Mouse (Mus musculus) T-helper 2 cell (primary cell): ENCODE measurements around the gene Npff.

ENCODE experiments used
- in situ Hi-C: fragments of 300-600 bp; cut with MboI, MseI; formaldehyde crosslinking; loops from one replicate; pipeline ENCODE4 v1.15.1; 2025; ENCODE audit warnings: high pct_unique_total_duplicates

Gene Npff

DNA sequence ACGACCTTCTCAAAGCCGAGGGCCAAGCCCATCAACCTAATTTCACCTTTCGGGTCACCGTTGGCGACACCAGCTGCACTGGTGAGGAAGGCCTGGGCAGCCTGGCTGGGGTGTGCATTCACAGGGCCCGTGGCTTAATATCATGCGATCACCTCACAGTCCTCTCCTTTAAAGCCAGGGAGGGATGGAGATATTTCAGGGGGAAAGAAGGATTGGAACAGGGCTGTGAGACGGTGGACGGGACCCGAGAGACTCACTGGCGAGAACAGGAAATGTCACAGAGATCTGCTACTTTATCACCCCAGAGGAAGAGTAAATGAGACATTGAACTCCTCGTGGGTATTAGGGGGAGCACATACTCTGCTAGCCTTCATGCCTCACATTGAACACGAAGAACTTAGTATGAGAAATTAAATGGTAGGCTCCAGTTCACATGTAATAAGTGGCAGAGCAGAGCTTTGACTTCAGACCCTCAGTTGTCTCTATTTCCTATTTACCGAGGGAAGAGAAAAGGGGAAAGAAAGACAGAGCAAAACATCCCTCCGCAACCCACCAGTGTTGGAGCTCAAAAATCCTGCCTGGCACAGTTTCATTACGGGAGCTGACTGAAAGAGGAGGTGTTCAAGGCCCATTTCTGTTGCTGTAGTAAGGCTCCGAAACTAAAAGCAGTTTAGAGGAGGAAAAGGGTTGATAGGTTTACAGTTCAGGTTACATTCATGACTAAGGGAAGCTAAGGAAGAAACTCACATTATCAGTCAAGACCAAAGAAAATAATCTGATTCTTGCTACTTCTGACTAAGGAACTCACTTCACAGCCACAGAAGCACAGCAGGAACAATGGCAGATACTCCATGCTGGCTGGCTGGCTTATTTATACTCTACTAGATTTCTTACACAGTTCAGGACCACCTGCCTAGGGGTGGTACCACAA, 5.3 kb downstream of the Npff start:
- in situ Hi-C loops: loop anchor here (10.0 kb wide), 1 partner anchor 1255 kb away; no protein-coding TSS in a partner anchor

DNA sequence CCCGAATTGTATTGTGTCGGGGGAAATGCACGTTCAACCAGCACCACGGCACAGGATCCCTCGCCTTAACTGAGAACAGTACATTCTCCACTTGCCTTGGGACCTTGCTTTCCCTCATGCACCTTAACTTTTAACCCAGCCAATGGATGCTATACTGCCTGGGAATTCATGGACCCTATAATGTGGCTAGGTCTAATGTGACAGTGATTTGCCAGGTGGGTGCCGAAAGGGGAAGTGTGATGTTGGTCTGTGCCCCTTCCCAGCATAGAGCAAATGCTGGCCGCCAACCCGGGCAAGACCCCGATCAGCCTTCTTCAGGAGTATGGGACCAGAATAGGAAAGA, 5.9 kb downstream of the Npff start:
- in situ Hi-C loops: loop anchor here (10.0 kb wide), 1 partner anchor 1254 kb away; no protein-coding TSS in a partner anchor

DNA sequence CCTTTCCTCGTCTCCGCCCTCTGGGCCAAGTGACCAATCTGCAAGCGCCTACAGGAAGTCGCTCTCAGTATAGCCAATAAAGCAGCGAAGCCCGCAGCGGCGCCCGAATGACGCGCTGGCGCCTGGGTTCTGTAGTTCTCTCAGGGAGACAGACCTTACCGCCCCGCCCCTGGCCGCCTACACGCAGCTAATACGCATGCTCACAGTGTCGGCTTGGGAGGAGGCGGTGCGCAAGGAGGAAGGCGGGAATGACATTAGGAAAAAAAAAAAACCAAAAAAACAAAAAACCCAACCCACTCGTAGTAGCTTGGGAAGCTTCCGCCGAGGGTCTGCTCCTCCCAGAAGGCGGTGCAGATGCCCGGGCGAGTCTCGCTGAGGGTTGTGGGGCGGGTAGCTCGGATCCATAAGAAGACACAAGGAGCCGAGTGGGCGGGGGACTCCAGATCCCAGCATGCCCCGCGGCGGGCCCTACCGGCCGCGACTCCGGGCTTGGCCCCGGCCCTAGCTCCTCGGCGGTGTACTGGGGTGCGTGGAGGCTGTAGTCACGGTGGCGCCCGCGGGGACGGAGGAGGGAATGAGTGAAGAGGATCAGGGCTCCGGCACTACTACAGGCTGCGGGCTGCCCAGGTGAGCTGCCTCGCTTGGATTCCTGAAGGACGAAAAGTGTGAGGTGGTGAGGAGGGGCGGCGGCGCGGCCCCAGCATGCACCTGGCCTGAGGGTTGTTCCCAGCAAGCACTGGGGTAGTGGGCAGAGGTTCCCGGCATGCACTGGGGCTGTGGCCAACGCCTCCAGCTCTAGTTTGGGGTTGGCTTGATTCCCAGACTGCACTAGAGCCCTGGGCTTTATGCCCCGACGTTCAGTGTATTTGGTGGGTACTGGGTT, 6.5 kb downstream of the Npff start, which contains the start of gene Tarbp2:
Gene Tarbp2, plus strand, starts transcription at position 217 of the 883 bp plus-strand sequence.
- in situ Hi-C loops: loop anchor here (10.0 kb wide), 1 partner anchor 1253 kb away; no protein-coding TSS in a partner anchor

DNA sequence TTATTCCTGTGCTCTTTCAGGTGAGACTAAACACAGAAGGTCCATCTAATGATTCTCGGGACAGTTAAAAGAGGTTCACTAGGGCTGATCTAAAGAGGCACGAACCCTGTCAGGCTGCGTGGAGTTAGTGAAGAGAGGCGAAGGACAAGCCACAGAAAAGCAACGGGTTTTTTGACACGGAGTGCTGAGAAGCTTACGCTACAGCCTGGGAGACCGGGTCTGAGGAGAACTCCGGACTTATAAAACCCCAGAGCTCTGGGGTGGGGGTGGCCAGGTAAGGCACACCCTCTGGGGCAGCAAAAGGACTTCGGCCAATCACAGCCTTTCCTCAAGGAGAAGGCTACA, 7.1 kb downstream of the Npff start:
- in situ Hi-C loops: loop anchor here (10.0 kb wide), 1 partner anchor 1253 kb away; no protein-coding TSS in a partner anchor

DNA sequence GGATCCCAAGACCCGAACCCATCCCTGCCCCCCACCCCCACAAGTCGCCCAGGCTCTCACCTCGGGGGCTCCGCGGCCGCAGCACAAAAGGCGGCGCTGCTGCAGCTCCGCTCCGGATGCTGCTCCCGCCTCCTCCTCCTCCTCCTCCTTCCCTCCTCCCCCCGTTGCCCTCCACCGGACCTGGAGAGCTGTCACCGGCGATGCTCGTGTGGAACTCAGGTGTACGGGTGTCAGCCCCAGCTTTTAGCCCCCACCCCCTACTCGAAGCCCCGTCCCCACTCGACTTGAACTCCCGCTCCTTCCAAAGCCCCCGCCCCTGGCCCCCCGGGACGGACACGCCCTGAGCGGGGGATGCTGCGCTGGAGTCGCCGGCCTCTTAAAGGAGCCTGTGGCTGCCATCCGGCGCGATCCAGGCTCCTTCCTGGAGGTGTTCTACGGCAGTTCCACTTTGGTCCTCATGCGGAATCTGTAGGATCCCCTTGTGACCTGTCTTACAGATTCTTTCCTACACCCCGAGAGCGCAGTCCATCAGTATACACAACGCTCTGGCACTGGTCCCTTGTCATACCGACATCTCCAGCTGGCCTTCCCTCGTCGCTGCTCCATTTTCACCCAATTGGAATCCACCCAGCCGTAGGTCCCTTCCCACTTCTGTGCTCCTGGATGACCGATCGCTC, 7.9 kb downstream of the Npff start, which contains the start of gene Map3k12:
Gene Map3k12, minus strand, starts transcription at position 337 of the 677 bp plus-strand sequence.
- in situ Hi-C loops: loop anchor here (10.0 kb wide), 1 partner anchor 1252 kb away; no protein-coding TSS in a partner anchor

DNA sequence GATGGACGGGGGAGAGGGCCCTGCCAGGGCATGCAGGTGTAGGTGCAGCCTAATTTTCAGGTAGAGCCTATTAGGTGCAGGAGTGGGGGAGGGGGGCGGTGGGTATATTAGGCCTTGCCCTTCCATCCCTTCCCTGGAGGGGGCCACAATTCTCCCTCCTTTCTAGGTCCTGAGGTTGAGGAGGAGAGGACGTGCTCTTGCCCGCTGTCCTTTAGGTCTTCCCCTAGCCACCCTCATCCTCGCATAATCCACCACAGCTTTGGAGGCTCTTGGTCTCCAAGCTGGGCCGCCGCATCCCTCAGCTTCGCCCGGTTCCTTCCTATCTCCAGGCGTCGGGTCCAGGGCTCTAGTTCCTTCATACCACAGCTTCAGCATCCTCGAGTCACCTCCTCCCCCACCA, 8.4 kb downstream of the Npff start:
- in situ Hi-C loops: loop anchor here (10.0 kb wide), 1 partner anchor 1251 kb away; no protein-coding TSS in a partner anchor

DNA sequence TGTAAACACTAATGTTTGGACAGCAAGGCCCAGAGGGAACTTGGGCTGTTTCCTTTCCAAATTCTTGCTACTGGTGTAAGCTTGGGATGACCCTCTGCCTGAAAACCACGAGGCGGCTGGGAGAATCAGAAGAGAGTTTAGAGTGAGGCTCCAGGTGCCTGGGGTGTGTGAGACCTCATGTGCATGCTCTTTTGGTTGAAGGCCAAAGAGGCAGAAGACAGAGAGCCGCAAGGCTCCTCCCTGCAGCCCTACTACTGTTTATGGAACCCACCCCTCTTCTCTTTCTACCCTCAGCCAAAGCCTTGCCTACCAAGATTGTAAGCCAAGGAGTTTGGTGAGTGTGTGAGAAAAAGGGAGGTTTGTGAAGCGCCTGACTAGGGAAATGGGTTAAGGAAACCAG, 9.0 kb downstream of the Npff start:
- in situ Hi-C loops: loop anchor here (10.0 kb wide), 1 partner anchor 1251 kb away; no protein-coding TSS in a partner anchor

DNA sequence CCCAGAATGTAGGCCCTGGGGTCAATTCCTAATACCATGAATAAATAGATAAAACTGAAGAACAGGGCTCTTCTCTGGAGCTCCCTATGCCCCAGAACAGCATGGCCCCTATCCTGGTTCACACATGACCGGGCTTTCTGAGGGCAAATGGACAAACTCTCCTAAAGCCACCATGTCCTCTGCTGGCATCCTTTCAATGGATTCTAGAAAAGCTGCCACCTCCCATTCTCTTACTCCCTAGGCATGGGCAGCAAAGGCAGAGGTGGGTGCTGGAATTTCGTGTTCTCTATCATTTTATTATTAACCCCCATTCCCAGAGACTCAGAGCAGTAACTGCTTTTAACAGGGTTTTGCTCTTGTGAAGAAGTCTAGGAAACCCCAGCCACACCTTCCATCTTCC, 9.5 kb downstream of the Npff start:
- in situ Hi-C loops: loop anchor here (10.0 kb wide), 1 partner anchor 1250 kb away; no protein-coding TSS in a partner anchor

DNA sequence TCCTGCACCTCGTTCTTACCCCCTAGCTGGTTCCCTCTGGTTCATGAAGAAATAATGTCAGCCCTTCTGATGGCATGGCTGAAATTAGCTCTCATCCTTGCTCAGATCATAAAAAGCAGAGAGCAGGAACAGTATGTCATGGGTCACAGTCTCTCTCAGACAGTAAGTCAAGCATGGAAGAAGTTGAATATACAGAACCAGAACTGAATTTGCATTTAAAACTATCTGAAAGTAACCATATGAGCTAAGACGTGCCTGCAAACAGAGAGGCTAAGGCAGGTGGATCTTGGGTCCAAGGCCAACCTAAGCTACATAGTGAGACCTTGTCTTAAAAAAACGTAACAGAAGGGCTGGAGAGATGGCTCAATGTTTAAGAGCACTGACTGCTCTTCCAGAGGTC, 11.7 kb downstream of the Npff start:
- in situ Hi-C loops: loop anchor here (10.0 kb wide), 1 partner anchor 1248 kb away; no protein-coding TSS in a partner anchor

DNA sequence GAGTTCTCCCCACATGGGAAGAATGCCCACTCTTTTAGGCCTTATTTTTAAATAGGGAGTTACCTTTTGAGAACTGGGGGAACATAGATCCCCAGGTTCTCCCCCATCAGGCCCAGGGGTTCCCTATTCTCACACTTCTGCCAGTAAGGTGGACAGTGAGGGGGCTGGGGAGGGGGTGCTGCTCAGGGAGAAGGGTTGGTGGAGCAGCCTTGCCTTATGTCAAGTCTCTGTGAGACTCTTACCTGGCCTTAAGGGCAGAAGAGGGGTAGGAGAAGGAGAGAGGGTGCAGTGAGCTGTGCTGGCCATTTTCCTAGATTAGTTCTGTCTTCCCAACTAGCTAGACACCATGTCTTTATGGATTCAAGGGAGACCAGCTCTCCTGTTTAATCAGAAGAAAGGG, 12.3 kb downstream of the Npff start:
- in situ Hi-C loops: loop anchor here (10.0 kb wide), 1 partner anchor 1248 kb away; no protein-coding TSS in a partner anchor

DNA sequence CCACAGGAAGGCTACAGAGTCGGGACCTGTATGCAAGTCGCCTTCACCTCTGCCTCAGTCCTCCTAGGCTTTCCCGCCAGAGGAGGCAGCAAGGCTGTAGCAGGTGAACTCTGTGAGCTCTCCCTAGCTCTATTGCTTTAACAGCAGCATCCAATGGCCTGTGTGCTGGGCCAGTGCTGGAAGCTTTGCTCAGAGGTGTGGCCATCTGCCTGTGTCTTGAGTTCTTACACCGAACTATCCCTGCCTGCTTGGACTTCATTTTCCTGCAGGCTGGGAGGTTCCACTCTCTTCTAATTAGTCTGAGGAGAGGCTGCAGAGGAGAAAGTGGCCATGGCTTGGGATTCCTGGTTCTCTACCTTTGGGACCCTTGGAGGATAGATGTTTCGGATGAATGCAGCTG, 12.7 kb downstream of the Npff start:
- in situ Hi-C loops: loop anchor here (10.0 kb wide), 1 partner anchor 1247 kb away; no protein-coding TSS in a partner anchor

DNA sequence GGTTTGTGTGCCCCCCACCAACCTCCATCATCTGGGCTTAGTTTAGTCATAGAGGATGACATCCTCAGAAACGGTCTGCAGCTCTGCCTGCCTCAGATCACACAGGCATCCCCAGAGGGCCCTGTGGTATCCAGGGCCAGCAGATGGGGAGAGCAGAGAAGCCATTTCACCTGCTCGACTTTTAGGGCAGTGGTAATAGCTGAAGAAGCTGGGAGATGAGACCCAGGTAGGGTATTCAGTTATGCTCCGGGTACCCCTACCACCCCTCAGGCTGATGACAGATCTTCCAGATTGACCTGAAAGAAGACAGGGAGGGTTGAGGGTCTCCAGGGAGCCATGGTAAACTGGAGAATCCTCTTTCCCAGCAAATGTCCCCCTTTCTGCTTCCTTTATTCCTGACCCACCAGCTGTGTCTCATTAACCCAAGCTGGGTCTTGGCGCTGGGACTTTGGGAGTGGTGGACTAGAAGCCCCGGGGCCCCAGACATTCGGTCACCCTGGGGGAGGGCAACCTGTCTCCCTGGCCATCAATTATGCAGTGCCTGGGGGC, 13.4 kb downstream of the Npff start:
- in situ Hi-C loops: loop anchor here (10.0 kb wide), 1 partner anchor 1247 kb away; no protein-coding TSS in a partner anchor

DNA sequence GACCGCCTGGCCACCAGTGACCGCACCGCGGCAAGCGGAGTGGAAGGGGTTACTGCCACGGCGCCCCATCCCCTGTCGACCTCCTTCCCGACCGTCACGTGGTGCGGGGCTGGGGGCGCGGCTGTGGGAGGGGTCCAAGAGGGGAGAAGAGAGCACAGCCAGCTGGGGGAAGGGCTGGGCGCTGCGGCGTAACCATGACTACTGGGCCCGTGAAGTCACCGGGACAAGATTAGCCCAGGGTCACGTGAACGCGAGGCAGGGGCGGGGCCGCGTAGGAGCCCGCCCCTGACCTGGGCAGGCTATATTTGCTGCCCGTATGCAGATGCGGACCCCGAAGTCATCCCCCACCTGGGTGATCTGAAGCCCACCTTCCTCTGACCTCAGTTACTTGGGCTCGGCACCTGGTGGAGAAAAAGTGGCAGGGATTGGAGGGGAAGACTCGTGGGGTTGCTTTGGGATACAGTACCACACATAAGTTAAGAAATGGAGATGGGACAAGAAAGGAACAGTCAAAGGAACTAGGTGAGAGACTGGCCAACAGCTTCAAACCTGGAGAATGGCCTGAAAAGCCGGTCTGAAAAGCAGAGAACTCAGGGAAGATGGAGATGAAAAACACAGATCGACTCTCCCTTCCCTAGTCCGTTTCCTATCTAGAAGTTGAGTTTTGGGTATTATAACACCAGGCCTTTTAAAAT, 14.0 kb downstream of the Npff start:
- in situ Hi-C loops: loop anchor here (10.0 kb wide), 1 partner anchor 1246 kb away; no protein-coding TSS in a partner anchor

DNA sequence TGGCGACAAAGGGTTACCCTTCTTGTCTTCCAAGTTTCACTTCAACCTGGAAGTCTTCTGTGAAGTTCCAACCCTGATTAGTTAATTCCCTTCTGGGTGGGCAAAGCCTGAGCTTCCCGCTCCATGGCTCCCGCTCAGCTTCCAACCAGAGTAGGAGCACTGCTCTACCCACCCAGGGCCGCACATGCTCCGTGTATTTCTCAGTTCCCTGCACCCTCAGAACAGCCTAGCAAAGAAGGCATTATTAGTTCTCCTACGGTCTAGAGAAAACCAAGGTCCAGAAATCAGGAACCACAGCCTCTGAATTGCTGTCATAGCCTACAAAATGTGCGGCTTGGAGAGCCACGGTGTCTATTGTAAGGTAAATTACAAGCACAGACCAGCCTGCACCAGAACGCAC, 14.6 kb downstream of the Npff start:
- in situ Hi-C loops: loop anchor here (10.0 kb wide), 1 partner anchor 1245 kb away; no protein-coding TSS in a partner anchor

DNA sequence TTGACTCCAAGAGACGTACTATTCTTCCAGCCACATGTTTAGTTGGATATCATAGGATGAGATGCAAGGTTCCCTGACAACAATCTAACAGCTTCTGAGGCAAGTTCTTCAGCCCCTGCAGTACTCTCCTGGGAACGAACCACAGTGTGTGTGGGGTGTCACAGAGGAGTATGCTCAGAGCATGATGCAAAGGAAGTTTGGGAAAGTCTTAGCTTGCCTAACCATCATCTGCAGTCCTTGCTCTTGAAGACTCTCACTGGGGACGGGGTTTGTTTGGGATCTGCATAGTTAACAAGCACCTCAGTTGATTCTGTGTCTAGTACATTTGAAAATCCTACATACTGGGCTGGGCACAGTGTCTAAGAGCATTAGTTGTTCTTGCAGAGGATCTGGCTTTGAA, 16.4 kb downstream of the Npff start:
- in situ Hi-C loops: loop anchor here (10.0 kb wide), 1 partner anchor 424 kb away; no protein-coding TSS in a partner anchor

DNA sequence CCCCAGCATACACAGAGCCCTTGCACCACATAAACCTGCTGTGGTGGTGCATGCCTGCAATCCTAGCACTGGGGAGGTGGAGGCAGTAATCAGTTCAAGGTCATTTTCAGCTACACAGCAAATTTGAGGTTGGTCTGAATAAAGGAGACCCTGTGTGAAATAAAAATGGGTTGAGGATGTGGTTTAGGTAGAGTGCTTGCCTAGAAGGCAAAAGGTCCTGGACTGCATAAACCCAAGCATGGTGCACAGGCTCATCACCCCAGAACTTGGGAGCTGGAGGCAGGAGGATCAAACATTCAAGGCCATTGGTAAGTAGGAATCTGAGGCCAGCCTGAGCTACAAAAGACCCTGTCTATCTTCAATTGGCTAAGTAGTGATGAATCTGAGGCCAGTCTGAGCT, 17.2 kb downstream of the Npff start:
- in situ Hi-C loops: loop anchor here (10.0 kb wide), 1 partner anchor 423 kb away; no protein-coding TSS in a partner anchor

DNA sequence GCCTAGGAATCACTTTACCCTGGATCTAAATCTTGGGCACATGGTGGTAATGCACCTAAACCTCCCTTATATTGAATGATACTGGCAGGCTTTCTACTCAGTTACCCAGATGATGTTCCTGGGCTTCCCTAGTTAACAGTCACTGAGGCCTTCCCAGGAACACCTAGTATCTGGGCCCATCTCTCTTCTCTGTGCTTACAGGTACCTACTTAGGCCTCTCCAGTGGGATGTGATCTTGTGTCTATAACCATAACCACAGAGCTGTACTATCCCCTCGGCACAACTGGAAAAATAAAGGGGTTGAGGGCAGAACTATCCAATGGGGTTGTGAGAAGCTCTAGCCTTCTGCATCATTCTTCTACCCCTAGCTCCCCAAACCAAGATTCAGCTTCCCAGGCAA, 17.9 kb downstream of the Npff start:
- in situ Hi-C loops: loop anchor here (10.0 kb wide), 1 partner anchor 422 kb away; no protein-coding TSS in a partner anchor

DNA sequence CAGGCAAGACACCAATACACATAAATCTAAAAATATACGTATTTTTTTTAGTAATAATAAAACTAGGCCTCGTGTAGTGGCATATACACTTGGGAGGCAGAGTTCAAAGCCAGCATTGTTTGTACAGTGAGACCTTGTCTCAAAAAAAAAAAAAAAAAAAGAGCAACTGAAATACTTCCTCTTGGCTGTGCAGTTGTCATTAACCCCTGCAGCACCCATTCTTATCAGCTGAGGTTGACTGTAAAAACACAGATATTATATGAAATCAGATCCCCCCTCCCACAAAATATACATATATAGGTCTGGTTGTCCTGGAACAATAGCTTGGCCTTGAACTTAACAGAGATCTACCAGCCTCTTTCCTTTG, 18.3 kb downstream of the Npff start:
- in situ Hi-C loops: loop anchor here (10.0 kb wide), 1 partner anchor 422 kb away; no protein-coding TSS in a partner anchor

DNA sequence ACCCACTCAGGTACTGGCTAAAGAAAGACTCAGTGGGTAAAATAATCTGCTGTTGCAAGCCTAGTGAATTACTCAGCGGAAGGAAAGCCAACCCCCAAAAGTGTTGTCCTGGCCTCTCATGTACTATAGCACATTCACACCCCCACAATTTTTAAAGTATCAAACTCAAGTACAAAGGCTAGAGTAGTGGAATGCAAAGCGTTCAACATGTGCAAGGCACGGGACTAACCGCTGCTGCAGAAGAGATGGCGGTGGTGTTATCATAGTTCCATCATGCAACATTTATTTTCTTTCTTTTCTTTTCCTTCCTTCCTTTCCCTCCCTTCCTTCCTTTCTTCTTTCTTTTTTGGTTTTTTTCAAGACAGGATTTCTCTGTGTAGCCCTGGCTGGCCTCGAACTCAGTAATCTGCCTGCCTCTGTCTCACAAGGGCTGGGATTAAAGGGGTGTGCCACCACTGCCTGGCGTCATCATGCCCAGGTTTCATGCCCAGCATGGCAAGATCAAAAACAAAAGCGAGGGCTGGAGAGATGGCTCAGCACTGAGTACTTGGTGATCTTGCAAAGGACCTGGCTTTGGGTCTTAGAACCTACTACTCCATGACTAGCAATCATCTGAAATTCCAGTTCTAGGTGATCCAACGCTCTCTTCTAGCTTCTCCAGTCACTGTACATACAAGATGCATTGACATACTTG, 18.8 kb downstream of the Npff start:
- in situ Hi-C loops: loop anchor here (10.0 kb wide), 1 partner anchor 421 kb away; no protein-coding TSS in a partner anchor
